Mouse (Mus musculus): ENCODE results near the gene Fchsd2. TPM values are rescaled to one million over a fixed set of nuclear protein-coding genes. Genes with fewer than 3 reads are reported as not detected.

The Fchsd2 gene
- total RNA-seq, 2 experiments from 2014 or later: 4.4 to 4.8 TPM

DNA sequence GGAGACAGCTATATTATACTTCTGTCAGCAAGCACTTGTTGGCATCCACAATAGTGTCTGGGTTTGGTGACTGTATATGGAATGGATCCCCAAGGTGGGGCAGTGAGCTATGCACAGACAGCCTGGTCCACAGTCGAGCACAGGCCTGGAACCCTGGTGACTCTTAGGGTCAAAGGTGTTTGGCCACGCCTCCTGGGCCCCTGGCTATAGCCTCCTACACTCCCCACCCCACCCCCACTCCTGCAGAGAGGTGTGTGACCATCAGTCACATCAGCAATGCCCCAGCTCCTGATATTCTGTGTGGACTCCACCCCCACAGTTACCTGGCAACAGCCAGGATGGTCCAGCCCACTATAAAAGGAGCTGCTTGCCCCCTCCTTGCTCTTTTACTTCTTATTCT lies 73.9 kb downstream of the Fchsd2 start:
- intact Hi-C loops (cut with DNase I): loop anchor here (5.0 kb wide), 1 partner anchor 49 kb away; no protein-coding TSS in a partner anchor

DNA sequence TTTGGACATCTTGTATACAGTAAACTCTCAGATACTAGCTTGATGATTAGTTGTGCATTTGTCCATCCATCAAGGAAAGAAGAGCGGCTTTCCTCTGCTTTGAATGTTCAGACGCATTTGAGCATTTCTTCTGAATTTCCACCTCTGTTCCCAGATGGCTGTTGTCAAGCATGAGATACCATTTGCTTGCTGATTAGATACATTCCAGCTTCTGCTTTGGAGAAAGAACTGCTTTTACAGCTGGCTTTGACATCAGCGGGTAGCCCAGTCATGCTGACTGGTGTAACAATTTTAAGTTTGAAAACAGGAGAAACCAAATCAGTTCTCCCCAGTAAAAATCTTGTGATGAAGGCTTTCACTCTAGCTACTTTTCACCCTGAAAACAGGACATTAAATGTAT lies 77.8 kb downstream of the Fchsd2 start:
- no peak for DNase-seq
- intact Hi-C loops (cut with DNase I): no loop called here

More for the DNA sequence above, 73.9 kb downstream of the Fchsd2 start:
- no peak for DNase-seq

DNA sequence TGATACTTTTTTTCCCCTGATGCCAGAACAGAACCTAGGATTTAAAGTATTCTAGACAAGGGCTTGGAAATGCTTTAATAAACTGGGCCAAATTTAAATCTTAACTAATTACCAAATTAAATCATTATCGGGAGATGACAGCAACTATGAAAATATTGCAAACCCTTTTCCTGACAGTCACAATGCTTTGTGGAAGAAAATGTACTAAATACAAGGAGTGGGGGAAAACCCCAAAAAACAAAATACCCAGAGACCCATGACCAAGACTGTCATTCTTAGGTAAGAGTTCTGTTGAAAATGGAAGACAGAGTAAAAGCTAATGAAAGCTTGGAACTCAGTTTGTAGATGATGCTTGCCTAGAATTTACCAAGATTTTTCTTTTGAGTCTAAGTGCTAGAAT lies 78.3 kb downstream of the Fchsd2 start:
- intact Hi-C loops (cut with DNase I): no loop called here

DNA sequence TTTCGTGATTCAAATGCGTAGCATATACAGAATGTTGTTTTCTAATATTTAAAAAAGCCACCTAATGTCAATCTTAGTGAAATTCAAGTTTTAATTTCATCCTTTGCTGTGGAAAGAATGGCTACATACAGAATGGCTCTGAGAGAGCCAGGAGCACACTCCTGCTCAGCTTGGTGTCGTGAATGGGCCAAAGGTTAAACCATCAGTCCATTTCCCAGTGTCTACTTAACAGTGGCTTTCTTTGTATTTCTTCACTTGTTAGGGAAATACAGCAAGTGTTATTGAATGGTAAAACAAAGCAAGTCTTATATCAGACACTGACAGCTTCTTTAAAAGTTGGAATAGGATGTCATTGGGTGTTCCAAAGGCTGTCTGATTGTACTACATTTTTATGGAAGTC lies 80.7 kb downstream of the Fchsd2 start:
- intact Hi-C loops (cut with DNase I): no loop called here
- DNase-seq: no peak

More for the DNA sequence above, 78.3 kb downstream of the Fchsd2 start:
- DNase-seq: no peak

DNA sequence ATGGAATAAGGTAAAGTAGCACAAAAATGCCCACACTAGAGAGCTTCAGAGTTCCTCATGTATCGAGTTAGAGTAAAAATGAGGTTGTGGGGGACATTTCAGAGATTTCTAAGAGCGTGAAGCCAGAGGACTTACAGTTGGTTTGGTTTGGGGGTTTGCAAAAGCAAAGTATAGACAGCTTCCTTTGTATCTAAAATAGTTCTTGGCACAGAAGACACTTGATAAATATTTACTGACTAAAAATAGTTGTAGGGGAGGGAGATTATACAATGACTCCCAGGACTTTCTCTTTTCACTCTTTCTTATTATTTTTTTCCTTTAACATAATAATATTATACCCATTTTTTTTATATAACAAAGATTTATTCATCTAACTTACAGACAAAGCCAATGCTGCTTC lies 86.1 kb downstream of the Fchsd2 start:
- intact Hi-C loops (cut with DNase I): no loop called here

DNA sequence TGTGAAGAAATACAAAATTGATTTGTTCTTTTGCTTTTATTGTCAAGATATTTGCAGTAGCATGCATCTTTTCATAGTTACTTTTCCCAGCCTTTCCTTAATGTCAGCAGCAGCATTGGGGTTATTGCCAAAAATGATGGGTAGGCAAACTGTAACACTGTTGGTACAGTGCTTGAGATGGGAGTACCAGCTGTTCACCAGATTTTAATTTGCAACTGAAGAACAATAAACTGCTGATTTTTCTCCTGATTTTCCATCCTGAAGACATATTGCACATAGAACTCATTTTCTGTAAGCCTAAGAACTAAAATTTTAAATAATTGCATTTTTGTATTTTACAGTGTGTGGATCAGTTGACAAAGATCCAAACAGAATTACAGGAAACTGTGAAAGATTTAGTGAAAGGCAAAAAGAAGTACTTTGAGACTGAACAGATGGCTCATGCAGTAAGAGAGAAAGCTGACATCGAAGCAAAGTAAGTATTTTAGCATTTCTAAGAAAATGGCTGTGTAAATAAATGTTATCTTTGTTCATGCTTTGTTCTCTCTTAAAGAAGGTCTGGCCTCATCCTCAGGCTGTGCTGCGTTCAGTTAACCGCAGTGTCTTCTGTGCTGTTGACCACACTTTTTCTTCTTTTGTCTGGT lies 98.8 kb downstream of the Fchsd2 start:
- intact Hi-C loops (cut with DNase I): no loop called here
- DNase-seq: no peak

More for the DNA sequence above, 86.1 kb downstream of the Fchsd2 start:
- DNase-seq: no peak

DNA sequence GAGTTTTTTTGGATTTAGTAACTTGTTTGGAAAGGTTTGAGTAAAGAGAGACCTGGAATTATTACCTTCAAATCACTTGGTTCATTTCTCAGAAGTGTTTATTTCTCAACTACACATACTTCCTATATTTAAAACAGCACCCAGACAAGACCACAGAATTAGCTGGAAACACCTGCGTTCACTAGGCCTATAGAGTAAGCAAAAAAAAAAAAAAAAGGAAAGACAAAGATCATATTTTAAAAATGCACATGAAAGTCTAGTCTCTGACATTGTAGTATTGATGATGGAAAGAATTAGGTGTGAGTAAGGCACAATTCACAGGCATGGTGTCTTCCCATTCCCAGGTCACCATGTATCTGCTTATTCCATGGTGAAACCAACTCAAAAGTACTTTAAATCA lies 118.2 kb downstream of the Fchsd2 start:
- intact Hi-C loops (cut with DNase I): no loop called here
- no peak for DNase-seq

DNA sequence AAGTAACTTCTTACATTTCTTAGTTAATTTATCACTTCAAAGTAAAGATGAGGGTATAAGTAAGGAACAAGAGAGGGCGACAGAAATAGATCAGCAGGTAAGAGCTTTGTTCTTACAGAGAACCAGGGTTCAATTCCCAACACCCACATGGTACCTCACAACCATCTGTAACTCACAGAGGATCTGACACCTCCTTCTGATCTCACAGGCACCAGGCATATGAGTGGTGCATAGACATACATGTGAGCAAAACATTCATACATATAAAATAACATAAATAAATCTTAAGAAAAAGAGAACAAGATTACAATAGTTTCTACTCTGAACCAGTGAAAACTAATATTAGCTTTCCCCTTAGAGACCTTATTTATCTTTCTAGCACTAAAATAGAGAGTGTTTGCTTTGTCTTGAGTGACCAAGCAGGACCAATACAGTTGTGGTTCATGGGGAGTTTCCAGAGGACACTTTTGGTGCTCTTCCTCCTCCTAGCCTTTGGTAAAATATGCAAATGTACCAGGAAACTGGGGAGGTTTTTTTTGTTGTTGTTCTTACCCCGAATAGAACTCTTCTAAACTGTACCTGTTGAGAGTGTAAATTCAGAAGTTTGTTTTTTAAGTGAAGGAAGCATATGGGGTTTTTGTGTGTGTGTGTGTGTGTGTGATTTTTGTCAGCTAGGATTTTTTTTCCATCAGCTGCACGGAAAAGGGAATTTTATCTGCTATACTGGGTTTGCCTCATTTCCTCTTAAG lies 121.0 kb downstream of the Fchsd2 start:
- DNase-seq: no peak
- intact Hi-C loops (cut with DNase I): no loop called here

DNA sequence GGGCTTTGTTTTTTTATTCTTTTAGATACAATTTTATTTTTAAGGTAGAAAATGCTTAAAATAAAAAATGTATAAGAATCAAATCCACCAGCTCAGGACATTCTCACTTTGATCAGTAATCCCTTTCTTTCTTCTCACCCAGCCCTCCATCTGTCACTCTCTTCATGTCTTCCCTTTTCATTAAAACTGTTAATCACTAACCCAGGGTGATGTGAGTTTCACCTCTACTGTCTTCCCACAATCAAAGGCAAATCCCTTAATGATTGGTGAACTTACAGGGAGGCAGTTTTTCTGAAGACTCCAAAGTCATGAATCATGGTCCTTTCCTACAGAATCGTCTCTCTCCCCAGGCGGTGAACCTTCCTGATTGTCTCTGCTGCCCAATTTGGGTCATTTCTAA lies 124.1 kb downstream of the Fchsd2 start:
- intact Hi-C loops (cut with DNase I): no loop called here

DNA sequence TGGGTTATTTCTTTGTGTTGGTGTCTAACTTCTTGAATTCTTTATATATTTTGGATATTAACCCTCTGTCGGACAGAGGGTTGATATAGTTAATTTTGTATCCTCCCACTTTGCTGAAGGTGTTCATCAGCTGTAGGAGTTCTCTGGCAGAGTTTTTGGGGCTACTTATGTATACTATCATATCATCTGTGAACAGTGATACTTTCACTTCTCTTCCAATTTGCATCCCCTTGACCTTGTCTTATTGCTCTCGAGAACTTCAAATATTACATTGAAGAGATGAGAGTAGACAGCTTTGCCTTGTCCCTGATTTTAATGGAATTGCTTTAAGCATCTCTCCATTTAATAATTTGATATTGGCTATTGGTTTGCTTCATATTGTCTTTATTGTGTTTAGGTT lies 130.8 kb downstream of the Fchsd2 start:
- no peak for DNase-seq
- intact Hi-C loops (cut with DNase I): no loop called here

More for the DNA sequence above, 124.1 kb downstream of the Fchsd2 start:
- no peak for DNase-seq

DNA sequence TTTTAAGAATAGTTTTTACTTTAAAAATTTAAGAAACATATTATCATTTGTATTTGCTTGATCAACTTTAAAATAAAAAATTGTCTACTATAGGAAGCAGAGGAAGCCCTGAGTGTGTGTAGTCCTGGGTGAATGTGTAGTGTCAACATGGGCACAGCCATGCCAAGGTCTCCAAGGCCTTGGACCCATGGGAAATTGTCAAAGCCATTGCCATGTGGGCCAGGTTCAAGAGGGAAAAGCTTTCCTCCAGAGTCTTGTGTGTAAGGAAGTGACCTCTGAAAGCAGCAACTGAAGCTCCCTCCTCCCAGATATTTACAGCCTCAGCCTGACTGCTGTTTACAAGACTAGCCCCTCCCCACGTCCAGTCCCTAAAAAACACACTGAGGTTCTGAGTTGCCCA lies 136.7 kb downstream of the Fchsd2 start:
- no peak for DNase-seq
- intact Hi-C loops (cut with DNase I): no loop called here

DNA sequence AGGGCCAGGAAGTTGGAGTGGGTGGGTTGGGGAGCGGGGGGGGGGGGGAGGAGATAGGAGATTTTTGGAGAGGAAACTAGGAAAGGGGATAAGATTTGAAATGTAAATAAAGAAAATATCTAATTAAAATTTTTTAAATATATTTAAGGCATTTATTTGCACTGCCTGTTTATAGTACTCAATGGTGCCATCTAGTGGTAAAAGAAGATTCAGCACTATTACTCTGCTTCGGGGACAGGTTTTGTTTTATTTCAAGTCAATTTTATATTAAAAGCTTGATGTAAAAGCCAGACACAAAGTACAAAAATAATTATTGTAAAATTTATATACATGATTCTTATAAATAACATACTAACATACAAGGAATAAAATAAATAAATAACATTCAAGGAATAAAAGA lies 138.8 kb downstream of the Fchsd2 start:
- no peak for DNase-seq
- intact Hi-C loops (cut with DNase I): loop anchor here (5.0 to 10.0 kb wide), 2 partner anchors 56 to 247 kb away; no protein-coding TSS in a partner anchor

DNA sequence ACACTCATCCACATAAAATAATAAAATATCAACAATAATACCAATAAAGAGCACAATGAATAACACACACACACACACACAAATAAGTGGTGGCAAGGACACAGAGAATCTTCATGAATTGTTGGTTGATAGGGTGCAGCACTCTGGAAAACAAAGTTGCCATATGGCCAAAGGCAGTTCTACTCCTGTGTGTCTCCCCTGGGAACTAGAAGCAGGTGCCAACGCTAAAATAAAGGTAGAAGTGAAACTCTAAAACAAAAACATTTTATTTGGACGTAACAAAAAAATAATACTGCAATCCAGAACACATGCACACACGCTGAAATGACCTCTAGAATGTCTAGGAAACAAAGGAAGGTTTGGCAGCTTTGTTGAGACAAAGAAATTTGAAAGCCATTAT lies 140.1 kb downstream of the Fchsd2 start:
- DNase-seq: no peak
- intact Hi-C loops (cut with DNase I): loop anchor here (5.0 to 10.0 kb wide), 2 partner anchors 55 to 248 kb away; no protein-coding TSS in a partner anchor

DNA sequence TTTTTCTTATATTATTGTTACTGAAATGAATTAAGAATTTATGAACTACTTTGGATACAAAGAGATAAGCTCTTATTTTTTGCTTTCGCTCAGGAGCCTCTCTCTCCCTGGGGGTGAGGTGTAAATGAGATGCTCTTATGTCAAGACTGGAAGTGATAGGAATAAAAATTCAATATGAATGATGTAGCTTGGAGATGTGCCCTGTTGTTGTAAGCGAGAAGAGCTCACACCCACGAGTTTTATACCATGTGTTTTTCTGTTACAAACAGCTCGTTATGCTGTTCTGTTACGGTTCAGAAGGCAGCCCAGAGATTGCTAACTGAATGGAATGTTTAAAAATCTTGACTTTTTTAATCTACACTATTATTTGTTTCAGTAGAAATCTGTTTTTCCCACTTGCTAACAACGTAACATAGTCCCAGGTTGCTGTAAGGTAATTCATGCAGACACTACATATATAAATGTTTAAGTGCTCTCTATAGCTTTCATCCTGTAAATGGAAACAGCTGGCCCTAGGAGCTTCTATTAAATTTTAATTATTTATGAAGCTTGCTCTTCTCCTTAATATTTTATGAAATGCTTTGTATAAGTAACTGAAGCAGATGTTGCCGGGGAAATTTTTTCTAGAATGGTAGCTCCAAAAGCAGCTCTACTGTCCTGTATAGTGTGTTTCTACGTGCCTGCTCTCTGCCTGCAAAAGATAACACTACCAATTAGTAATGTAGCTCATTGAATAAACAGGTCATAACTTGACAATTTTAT lies 144.2 kb downstream of the Fchsd2 start:
- intact Hi-C loops (cut with DNase I): loop anchor here (10.0 kb wide), 1 partner anchor 252 kb away; no protein-coding TSS in a partner anchor
- DNase-seq: no peak

DNA sequence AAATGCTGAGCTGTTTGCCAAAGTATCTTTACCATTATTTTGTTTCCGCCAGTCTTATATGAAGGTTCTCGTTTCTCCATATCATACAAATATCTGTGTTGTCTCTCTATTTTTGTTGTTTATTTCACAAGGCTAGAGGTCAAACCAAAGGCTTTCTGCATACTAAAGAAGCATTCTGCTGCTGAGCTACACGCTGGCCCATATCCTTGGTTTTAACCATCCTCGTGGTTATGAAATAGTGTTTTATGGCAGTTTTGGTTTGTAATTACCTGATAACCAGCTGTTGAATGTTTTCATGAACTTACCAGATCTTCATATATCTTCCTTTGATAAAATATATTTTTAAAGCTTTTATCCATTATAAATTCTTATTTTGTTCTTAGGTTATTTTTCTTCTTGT lies 156.1 kb downstream of the Fchsd2 start:
- intact Hi-C loops (cut with DNase I): no loop called here
- DNase-seq: no peak

DNA sequence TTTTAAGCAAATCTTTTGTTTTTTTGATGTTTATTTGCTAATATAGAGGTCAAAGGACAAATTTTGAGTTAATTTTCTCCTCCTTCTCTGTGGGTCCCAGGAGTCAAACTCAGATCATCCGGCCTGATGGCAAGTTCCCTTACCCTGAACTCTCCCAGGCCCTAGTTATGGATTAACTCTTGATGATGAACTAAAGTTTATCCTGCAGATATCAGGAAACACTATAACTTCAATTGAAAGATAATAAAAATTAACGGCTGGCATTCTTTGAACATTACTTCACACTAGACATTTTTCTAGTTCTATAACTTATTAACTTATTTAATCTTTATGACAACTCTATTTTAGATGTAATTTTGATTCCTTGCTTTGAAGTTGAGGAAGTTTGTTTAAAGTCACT lies 156.5 kb downstream of the Fchsd2 start:
- intact Hi-C loops (cut with DNase I): no loop called here
- no peak for DNase-seq

DNA sequence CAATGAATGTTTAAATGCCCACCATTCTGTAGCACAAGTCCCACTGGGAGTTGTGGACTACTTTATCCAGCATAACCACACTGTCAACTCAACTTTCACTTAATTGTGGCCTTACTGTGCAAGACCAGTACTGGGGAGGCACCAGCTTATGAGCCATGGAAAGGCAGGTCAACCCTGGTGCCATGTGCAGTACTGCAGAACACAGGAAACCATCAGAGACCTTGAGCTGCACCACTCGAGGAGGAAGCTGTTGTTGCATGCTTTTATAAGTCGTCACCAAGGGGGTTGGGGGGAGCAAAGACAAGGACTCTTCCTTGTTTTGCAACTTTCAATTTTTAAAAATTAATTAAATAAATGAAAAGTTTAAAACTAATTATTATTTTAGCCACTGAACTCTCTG lies 160.4 kb downstream of the Fchsd2 start:
- intact Hi-C loops (cut with DNase I): no loop called here
- no peak for DNase-seq

DNA sequence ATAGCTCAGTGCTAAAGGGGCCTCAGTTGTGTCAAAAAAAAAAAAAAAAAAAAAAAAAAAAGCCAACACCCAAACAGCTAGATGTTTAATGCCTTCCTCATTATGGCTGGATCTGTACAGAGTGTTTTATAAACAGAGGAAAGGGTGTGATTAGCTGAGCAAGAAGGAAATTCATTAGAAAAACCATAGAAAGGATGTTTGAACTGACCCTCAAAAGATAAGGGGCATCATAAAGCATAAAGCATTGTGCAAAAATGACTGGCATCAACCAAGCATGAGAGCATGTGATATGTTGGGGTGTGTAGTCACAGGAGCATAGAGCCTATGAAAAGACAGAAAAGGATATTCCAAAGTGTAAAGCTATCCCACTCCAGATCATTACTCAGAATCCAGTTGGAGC lies 165.8 kb downstream of the Fchsd2 start:
- intact Hi-C loops (cut with DNase I): no loop called here
- no peak for DNase-seq

DNA sequence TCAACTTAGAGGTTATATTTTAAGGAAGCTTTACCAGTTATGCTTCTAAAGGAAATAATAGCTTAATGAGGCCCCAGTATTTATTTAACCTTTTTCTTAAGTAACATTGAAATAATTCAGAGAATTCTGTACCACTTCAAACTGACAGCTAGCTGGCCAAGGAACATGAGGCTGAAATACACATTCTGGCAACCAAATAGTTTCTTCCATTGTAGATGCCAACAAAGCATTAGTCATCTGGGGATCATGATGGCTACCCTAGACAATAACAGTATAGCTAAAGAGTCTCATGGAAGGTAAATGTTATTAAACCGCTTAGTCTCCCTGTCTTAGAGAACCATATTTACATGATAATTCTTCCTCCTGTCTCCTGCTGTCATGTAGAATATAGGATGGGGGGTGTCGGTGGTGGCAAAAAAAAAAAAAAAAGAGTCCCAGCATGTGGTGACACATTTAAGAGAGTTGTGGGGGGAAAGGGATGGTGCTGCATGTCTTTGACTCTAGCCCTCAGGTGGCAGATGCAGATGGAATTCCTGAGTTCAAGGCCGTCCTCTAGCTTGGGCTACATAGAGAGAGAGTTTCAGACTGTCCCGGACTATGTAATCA lies 169.4 kb downstream of the Fchsd2 start:
- DNase-seq: no peak
- intact Hi-C loops (cut with DNase I): no loop called here

DNA sequence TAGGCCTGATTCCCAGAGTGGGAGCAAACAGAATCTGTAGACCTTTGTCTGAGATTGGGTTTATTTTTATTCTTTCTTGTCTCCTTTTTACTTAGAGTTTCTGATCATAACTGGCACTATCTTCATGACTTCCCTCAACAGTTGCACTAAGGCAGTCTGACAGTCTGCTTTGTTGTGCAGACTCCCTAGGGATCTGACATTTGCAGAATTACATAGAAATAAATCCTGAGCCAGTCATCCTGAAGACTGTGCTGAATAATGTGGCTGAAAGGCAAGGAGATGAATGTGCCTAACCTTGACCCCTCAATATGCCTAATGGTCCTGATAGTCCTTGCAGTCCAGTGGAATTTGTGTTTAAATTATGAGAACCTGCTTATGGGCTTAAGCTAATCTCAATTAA lies 170.8 kb downstream of the Fchsd2 start:
- no peak for DNase-seq
- intact Hi-C loops (cut with DNase I): no loop called here

Measured in gastrocnemius, postnatal 36 days (tissue).